Mouse (Mus musculus) small intestine, adult 2 months (tissue): ENCODE results near the gene Rnf215.
"Not testable (repeated sequence)": the region's sequence is repeated elsewhere in the genome, so short reads cannot be mapped to it uniquely, and the experiment has no call there.

Source experiments
- CTCF ChIP-seq: fragments of 200-500 bp; IDR thresholded peaks from 2 replicates; pipeline ENCODE4 v1.5.1; 2012; ENCODE audit warnings: low read depth, mild to moderate bottlenecking, control low read depth, inconsistent platforms, low read length, moderate library complexity, mixed read lengths; ENCODE audit not compliant: insufficient replicate concordance, insufficient read length; ENCODE audit errors: extremely low read depth
- POLR2A ChIP-seq: fragments of 200-500 bp; IDR thresholded peaks from 2 replicates; pipeline ENCODE4 v1.6.1; 2012; ENCODE audit warnings: low read depth, mild to moderate bottlenecking, control low read depth, inconsistent platforms, low read length, moderate library complexity

DNA sequence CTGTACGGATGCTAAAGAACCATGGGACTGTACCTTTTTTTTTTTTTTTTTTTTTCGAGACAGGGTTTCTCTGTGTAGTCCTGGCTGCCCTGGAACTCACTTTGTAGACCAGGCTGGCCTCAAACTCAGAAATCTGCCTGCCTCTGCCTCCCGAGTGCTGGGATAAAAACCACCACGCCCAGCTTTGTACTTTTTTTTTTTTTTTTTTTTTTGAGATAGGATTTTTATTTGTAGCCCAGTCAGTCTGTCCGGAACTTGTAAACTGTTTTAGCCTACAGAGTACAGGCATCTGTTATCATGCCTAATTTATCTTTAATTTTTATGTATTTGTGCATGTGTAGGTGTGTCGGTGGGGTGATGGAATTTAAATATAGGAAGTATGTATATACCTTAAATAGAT is 50.5 kb downstream of the Rnf215 start:
- not testable (repeated sequence) for TF ChIP-seq POLR2A, CTCF
